Mouse (Mus musculus): Measurements from ENCODE around the gene Ucn2.

Gene Ucn2

GRCm38 (mm10) chr9:108991428-108992084 is 5.7 kb downstream of the Ucn2 start, which contains the start of gene Pfkfb4:
Pfkfb4 (plus strand) TSS chr9:108991778.
- intact Hi-C loops (cut with DNase I): no loop called here

GRCm38 (mm10) chr9:108992085-108992469 is 6.3 kb downstream of the Ucn2 start:
- intact Hi-C loops (cut with DNase I): no loop called here

GRCm38 (mm10) chr9:108992620-108993361 is 7.0 kb downstream of the Ucn2 start:
- intact Hi-C loops (cut with DNase I): no loop called here

GRCm38 (mm10) chr9:108996411-108996810 is 10.6 kb downstream of the Ucn2 start:
- intact Hi-C loops (cut with DNase I): no loop called here

- intact Hi-C loops (cut with DNase I): no loop called here
Observed at GRCm38 (mm10) chr9:108998287-108999166, 12.7 kb downstream of the Ucn2 start.

GRCm38 (mm10) chr9:108999167-108999526 is 13.3 kb downstream of the Ucn2 start:
- intact Hi-C loops (cut with DNase I): no loop called here

GRCm38 (mm10) chr9:109000726-109001125 is 14.9 kb downstream of the Ucn2 start:
- intact Hi-C loops (cut with DNase I): loop anchor here (5.0 kb wide), 2 partner anchors 57 to 122 kb away; partner anchors contain the start of gene Trex1

- intact Hi-C loops (cut with DNase I): loop anchor here (5.0 kb wide), 2 partner anchors 54 to 119 kb away; partner anchors contain the start of gene Trex1
Observed at GRCm38 (mm10) chr9:109003201-109003600, 17.4 kb downstream of the Ucn2 start.

- intact Hi-C loops (cut with DNase I): no loop called here
Observed at GRCm38 (mm10) chr9:109007025-109007780, 21.4 kb downstream of the Ucn2 start.

GRCm38 (mm10) chr9:109008081-109008480 is 22.3 kb downstream of the Ucn2 start:
- intact Hi-C loops (cut with DNase I): no loop called here

- intact Hi-C loops (cut with DNase I): no loop called here
Observed at GRCm38 (mm10) chr9:109008994-109009635, 23.3 kb downstream of the Ucn2 start.

GRCm38 (mm10) chr9:109009636-109010315 is 24.0 kb downstream of the Ucn2 start:
- intact Hi-C loops (cut with DNase I): no loop called here

GRCm38 (mm10) chr9:109010316-109010690 is 24.5 kb downstream of the Ucn2 start:
- intact Hi-C loops (cut with DNase I): no loop called here

GRCm38 (mm10) chr9:109015397-109015796 is 29.6 kb downstream of the Ucn2 start:
- intact Hi-C loops (cut with DNase I): no loop called here

GRCm38 (mm10) chr9:109016973-109017604 is 31.3 kb downstream of the Ucn2 start:
- intact Hi-C loops (cut with DNase I): no loop called here

- intact Hi-C loops (cut with DNase I): no loop called here
Observed at GRCm38 (mm10) chr9:109021428-109021827, 35.6 kb downstream of the Ucn2 start.

- intact Hi-C loops (cut with DNase I): no loop called here
Observed at GRCm38 (mm10) chr9:109022866-109023685, 37.3 kb downstream of the Ucn2 start.

GRCm38 (mm10) chr9:109027521-109027920 is 41.7 kb downstream of the Ucn2 start:
- intact Hi-C loops (cut with DNase I): no loop called here

- intact Hi-C loops (cut with DNase I): no loop called here
Observed at GRCm38 (mm10) chr9:109028421-109028820, 42.6 kb downstream of the Ucn2 start.
